Mouse (Mus musculus) layer of hippocampus, adult 2 months (tissue): ENCODE results near the gene Bfsp2. TPM values are rescaled to one million over a fixed set of nuclear protein-coding genes. Genes with fewer than 3 reads are reported as not detected.

ENCODE experiments used
- DNase-seq, 2 experiments: peaks; one replicate each; pipeline ENCODE4 v3.0.0; 2022; ENCODE audit warnings: low spot score in 2 of 2
- H3K27ac ChIP-seq: fragments of 200-600 bp; 2 replicates; pipeline ENCODE4 v1.8.1; 2022
- H3K4me3 ChIP-seq: fragments of 200-600 bp; 2 replicates; pipeline ENCODE4 v1.8.1; 2022; ENCODE audit warnings: mild to moderate bottlenecking
- CTCF ChIP-seq: fragments of 200-600 bp; conservative IDR thresholded peaks from 2 replicates; pipeline ENCODE4 v1.8.1; 2022; ENCODE audit warnings: antibody characterized with exemption, mild to moderate bottlenecking, moderate library complexity
- total RNA-seq, 2 experiments: library from RNA; stranded (reverse); gene quantifications; 2 replicates each; pipeline ENCODE4 v1.2.3; 2021

Bfsp2 gene
- total RNA-seq, 2 experiments from 2014 or later: 2.0 to 2.3 TPM

DNA sequence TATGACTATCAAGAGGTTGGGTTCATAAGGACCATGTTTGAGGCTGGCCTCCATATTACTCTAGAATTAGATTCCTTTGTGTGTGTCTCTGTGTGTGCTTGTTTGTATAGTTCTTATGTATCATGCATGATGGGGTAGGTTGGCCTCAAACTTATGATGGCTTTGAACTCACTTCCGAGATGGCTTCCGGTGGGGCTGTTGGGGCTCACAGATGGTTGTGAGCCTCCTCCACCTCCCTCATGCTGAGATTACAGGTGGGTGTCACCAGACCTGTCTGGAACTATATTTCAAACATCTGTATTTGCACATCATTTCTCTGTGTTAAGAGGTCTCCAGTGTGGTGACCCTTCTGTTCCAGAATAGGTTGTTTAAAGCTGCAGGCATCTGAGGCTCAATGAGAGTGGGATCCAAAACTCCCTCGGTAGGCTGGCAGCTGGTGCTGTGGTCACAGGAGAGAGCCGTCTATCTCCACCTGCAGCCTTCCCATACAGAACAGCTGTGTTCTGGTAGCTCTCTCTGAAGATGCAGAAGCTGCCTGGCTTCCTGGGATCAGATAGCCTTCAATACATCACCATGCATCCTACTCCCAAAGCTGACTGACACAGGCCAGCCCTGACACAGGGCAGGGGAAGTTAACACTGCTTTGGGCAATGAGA, 96.0 kb downstream of the Bfsp2 start:
- H3K27ac ChIP-seq: no peak overlapping the region
- no peak for TF ChIP-seq CTCF
- no peak overlapping the region for H3K4me3 ChIP-seq
- DNase-seq: no peak

DNA sequence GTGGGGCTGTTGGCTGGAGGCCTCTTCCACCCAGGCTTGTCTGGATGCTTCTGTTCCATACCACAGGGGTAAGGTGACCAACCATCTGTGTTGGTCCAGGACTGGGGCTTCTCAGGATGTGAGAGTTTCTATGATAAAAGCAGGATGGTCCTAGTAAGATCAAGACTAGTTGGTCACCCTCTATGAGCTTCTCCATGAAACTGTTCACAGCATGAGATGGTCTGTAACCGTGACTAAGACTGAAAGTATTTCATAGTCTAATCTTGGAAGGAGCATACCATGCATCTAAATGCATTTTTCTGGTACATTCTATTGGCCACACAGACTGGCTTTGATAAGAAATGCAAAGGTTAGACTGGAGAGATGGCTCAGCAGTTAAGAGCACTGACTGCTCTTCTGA, 96.6 kb downstream of the Bfsp2 start:
- no peak for TF ChIP-seq CTCF
- Histone ChIP-seq H3K27ac (no peak overlapping the region), H3K4me3 (no peak overlapping the region)
- no peak for DNase-seq

DNA sequence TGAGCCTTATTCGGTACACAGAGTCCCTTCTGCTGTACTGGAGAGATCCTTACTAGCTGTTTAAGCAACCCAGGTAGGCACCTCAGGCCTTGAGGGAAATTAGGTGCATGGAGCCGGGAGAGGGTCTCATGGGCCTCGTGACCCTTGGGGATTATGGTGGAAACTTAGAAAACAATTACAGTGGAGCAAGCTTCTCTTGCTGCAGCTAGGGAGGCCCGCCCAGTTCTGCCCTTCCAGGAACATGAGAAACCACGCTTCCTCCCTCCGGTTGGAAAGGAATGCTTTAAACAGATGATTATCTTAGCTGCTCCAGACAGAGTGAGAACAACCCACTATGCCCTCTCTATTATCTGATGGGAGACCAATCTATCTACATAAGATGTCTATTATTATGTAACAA, 97.2 kb downstream of the Bfsp2 start:
- Histone ChIP-seq H3K4me3 (no peak overlapping the region), H3K27ac (no peak overlapping the region)
- no peak for TF ChIP-seq CTCF
- DNase-seq: no peak

DNA sequence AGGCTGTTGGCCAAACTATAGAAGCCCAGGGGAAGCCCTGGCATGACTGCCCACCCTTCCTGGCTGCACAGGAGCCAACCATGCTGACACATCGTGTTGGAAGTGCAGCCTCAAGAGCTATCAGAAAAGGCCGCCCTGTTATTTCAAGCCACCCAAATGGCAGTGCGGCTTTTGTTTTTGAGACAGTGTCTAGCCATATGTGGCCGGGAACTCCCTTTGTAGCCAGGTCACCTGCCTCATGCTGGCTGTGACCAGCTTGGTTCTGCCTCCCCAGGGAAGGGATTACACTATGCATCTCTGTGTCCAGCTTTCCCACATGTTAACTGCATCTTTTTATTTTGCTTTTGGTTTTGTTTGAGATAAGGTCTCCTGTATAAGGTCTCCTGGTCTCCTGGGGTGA, 99.7 kb downstream of the Bfsp2 start:
- no peak for TF ChIP-seq CTCF
- Histone ChIP-seq H3K27ac (no peak overlapping the region), H3K4me3 (no peak overlapping the region)
- DNase-seq: no peak

DNA sequence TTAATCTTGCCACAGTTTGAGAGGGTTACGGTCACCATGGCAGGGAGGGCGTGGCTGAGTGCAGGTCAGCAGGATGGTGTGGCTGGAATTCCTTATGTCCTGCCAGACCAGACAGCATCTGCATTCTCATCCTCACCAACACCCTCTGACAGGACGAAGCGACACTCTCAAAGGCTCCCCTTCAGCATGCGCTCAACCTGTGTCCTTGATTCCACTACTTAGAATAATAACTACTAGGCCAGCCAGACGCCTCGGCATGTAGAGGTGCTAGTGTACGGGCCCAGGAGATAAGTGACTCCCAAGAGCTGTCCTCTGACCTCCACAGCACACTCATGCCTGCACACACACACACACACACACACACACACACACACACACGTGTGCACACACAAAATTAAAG, 101.0 kb downstream of the Bfsp2 start:
- no peak overlapping the region for H3K4me3 ChIP-seq
- H3K27ac ChIP-seq: no peak overlapping the region
- DNase-seq: no peak
- TF ChIP-seq CTCF: no peak

DNA sequence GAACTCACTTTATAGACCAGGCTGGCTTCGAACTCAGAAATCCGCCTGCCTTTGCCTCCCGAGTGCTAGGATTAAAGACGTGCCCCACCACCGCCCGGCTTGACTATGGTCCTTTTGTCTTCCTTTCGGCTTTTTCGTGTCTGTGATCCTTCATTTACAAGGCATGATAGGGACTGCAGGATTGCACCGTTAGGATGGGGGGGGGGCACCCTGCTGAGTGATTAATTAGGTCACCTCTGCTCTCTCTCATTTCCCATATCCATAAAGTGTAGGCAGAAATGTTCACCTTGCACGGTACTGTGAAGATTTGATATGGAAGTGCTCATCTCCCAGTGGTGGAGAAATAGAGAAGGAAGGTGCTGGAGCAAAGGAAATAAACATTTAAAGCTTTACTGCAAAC, 101.5 kb downstream of the Bfsp2 start:
- no peak for DNase-seq
- no peak for TF ChIP-seq CTCF
- Histone ChIP-seq H3K4me3 (no peak overlapping the region), H3K27ac (no peak overlapping the region)

DNA sequence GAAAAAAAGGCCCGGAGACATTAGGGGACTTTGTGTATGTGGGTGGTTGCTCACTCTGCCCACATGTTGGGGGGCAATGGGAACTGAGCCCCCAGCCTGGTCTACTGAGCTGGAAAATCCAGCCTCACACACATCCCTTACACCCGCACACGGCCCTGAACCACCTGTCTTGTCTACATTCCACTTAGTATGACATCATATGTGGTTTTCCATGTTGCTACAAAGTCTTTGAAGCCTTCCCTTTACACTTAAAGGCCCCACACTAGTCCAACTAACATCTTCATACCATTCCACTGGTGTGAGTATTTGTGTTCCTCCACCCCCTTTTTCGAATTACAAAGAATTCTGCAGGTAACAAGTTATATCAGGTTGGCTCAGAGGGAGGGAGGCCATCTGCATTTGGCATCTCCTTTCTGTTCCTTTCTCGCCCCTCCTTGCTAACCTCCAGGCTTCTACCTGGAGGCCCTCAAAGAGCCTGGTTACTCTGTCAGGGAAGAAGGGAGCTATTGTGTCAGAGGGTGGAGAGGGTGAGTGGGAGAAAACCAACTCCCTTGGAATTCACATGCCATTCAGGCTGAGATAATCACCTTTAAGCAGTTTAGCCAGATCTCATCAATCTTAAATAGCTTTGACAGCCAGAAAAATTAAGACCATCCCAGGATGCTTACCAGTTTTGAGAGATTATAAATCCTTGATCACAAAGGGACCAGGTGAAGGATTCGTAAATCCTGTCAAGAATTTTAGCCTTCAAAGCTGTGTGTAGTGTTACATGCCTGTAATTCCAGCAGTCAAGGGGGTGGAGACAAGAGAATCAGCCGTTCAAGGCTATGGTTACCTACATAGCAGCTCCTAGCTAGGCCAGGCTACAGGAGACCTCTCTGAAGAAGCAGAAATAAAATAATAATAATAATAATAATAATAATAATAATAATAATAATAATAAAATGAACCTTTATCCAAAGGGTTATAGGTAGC, 103.6 kb downstream of the Bfsp2 start:
- Histone ChIP-seq H3K27ac (no peak overlapping the region), H3K4me3 (no peak overlapping the region)
- no peak for DNase-seq
- TF ChIP-seq CTCF: no peak

Other genes starting within 250 kb of the Bfsp2 start
- 100 to 1,000 TPM; 190 to 207 TPM for gene Trf, start 250.0 kb downstream of the Bfsp2 start, total RNA-seq
- gene 1300017J02Rik, start 175.3 kb downstream of the Bfsp2 start, total RNA-seq: 1 to 10 TPM in 1 of 2 experiments, not detected in 1; 1.2 TPM
- gene Topbp1, start 175.2 kb downstream of the Bfsp2 start, total RNA-seq: 10 to 100 TPM; 22.4 to 22.7 TPM
- gene Cdv3, start 114.6 kb downstream of the Bfsp2 start, total RNA-seq: 10 to 100 TPM; 69.3 to 72.9 TPM